Mouse (Mus musculus) T-cell, adult 2 months (primary cell): Measurements from ENCODE around the gene Trp53bp2.

ENCODE experiments used
- DNase-seq: peaks from one replicate; pipeline ENCODE4 v3.0.0; 2022; ENCODE audit warnings: low spot score

Trp53bp2 gene

GRCm38 (mm10) chr1:182408243-182408642 is 729 bp upstream of the Trp53bp2 start:
- no peak for DNase-seq

GRCm38 (mm10) chr1:182409401-182410173 is 615 bp downstream of the Trp53bp2 start:
- DNase-seq, result peak; percentile 32

GRCm38 (mm10) chr1:182412586-182413270 is 3.8 kb downstream of the Trp53bp2 start:
- DNase-seq, result no peak

- no peak for DNase-seq
Observed at GRCm38 (mm10) chr1:182419481-182419880, 10.5 kb downstream of the Trp53bp2 start.

- no peak for DNase-seq
Observed at GRCm38 (mm10) chr1:182424274-182424673, 15.3 kb downstream of the Trp53bp2 start.

GRCm38 (mm10) chr1:182425176-182425575 is 16.2 kb downstream of the Trp53bp2 start:
- DNase-seq, result no peak

- no peak for DNase-seq
Observed at GRCm38 (mm10) chr1:182426444-182426843, 17.5 kb downstream of the Trp53bp2 start.

- no peak for DNase-seq
Observed at GRCm38 (mm10) chr1:182427426-182427825, 18.5 kb downstream of the Trp53bp2 start.

- DNase-seq, result no peak
Observed at GRCm38 (mm10) chr1:182429826-182430225, 20.9 kb downstream of the Trp53bp2 start.

GRCm38 (mm10) chr1:182430676-182431075 is 21.7 kb downstream of the Trp53bp2 start:
- DNase-seq, result no peak

GRCm38 (mm10) chr1:182432059-182432458 is 23.1 kb downstream of the Trp53bp2 start:
- DNase-seq, result no peak

- no peak for DNase-seq
Observed at GRCm38 (mm10) chr1:182436746-182437145, 27.8 kb downstream of the Trp53bp2 start.

- no peak for DNase-seq
Observed at GRCm38 (mm10) chr1:182439546-182440222, 30.7 kb downstream of the Trp53bp2 start.

- no peak for DNase-seq
Observed at GRCm38 (mm10) chr1:182441791-182442473, 33.0 kb downstream of the Trp53bp2 start.

GRCm38 (mm10) chr1:182444116-182444515 is 35.1 kb downstream of the Trp53bp2 start:
- no peak for DNase-seq

- no peak for DNase-seq
Observed at GRCm38 (mm10) chr1:182448276-182449035, 39.5 kb downstream of the Trp53bp2 start.

- DNase-seq, result no peak
Observed at GRCm38 (mm10) chr1:182452473-182452872, 43.5 kb downstream of the Trp53bp2 start.

GRCm38 (mm10) chr1:182455080-182455479 is 46.1 kb downstream of the Trp53bp2 start:
- DNase-seq, result no peak

- DNase-seq, result no peak
Observed at GRCm38 (mm10) chr1:182458556-182458955, 49.6 kb downstream of the Trp53bp2 start.

GRCm38 (mm10) chr1:182459436-182459835 is 50.5 kb downstream of the Trp53bp2 start:
- no peak for DNase-seq
